Mouse (Mus musculus): Measurements from ENCODE around the gene Rnf25. TPM values are rescaled to one million over a fixed set of nuclear protein-coding genes. Genes with fewer than 3 reads are reported as not detected.

Gene Rnf25
- polyA plus RNA-seq (2012; rRNA removed): 21.9 and 24.0 TPM in 2 replicates
- 2.1 and 2.6 TPM in 2 replicates for polyA plus RNA-seq (2014; fragmentation: Nextera tagmentation; extraction: Ambion mirVana)

GRCm38 (mm10) chr1:74601267-74601962 is at the start of gene Rnf25, which contains the start of gene Stk36:
Gene Rnf25, minus strand, starts transcription at chr1:74601397.
Gene Stk36, plus strand, starts transcription at chr1:74601445.
- Histone ChIP-seq H3K4me1 (replicated peaks; ENCODE audit: control insufficient read depth in 2 of 2, insufficient read depth in 2 of 2, low read length in 1 of 2) (peaks cover 5% of the 10 kb centered on the region in 2 experiments), H3K4me2 (ENCODE audit: low read depth) (peak within 1 kb of the TSS; percentile 81), H3K9me3 (ENCODE audit: control insufficient read depth, low read length) (no peaks in the 10 kb centered on the region), H3K9ac (replicated peaks) (peak within 1 kb of the TSS; percentile 82), H3K27me3 (ENCODE audit: control insufficient read depth, insufficient read depth, low read length) (no peaks in the 10 kb centered on the region), H3K36me3 (replicated peaks; ENCODE audit: control insufficient read depth, insufficient read depth, low read depth) (peaks cover 6% of the 10 kb centered on the region; the same call in 1 of the 2 replicates), H3K27ac (no peak within 1 kb of the TSS), H3K4me3 (ENCODE audit: insufficient read depth in 1 of 2, low read depth in 2 of 2, low read length in 2 of 2) (peak within 1 kb of the TSS; percentile 75 to 85)
- DNase-seq (ENCODE audit: low read depth in 3 of 3, low spot score in 3 of 3): peak; percentile 75 to 82 (median 77)
- TF ChIP-seq EP300 (IDR thresholded peaks at IDR 0.05; ENCODE audit: low read depth): no peak
- TF ChIP-seq CTCF (IDR thresholded peaks at IDR 0.05; ENCODE audit: low read depth): no peak
- WGBS (ENCODE audit: insufficient replicate concordance): 17% methylated on average over 25 of the region's 25 CpGs
- peak; percentile 82 for ATAC-seq (ENCODE audit: insufficient read depth)

- ATAC-seq (ENCODE audit: insufficient read depth) (no peak), DNase-seq (ENCODE audit: low read depth in 3 of 3, low spot score in 3 of 3) (no peak)
- H3K9me3 ChIP-seq (ENCODE audit: control insufficient read depth, low read length): no peaks in the 10 kb centered on the region
- H3K4me1 ChIP-seq (replicated peaks; ENCODE audit: control insufficient read depth in 2 of 2, insufficient read depth in 2 of 2, low read length in 1 of 2): no peaks in the 10 kb centered on the region
- TF ChIP-seq CTCF (IDR thresholded peaks at IDR 0.05; ENCODE audit: low read depth): peak; percentile 43; the same call in 1 of the 2 replicates
- TF ChIP-seq EP300 (IDR thresholded peaks at IDR 0.05; ENCODE audit: low read depth): no peak
- H3K27me3 ChIP-seq (ENCODE audit: control insufficient read depth, insufficient read depth, low read length): no peaks in the 10 kb centered on the region
- no peak overlapping the region for H3K27ac ChIP-seq
- no peak overlapping the region for H3K9ac ChIP-seq (replicated peaks)
- no peak overlapping the region for H3K4me3 ChIP-seq (ENCODE audit: insufficient read depth in 1 of 2, low read depth in 2 of 2, low read length in 2 of 2)
- H3K4me2 ChIP-seq (ENCODE audit: low read depth): no peak overlapping the region
- no peaks in the 10 kb centered on the region for H3K36me3 ChIP-seq (replicated peaks; ENCODE audit: control insufficient read depth, insufficient read depth, low read depth)
These were observed 42.7 kb upstream of the Rnf25 start for GRCm38 (mm10) chr1:74643926-74644325.

- no peak for DNase-seq (ENCODE audit: low read depth in 3 of 3, low spot score in 3 of 3)
- Histone ChIP-seq H3K4me2 (ENCODE audit: low read depth) (no peak overlapping the region), H3K4me3 (ENCODE audit: insufficient read depth in 1 of 2, low read depth in 2 of 2, low read length in 2 of 2) (no peak overlapping the region), H3K9ac (replicated peaks) (no peak overlapping the region), H3K27ac (no peak overlapping the region), H3K4me1 (replicated peaks; ENCODE audit: control insufficient read depth in 2 of 2, insufficient read depth in 2 of 2, low read length in 1 of 2) (no peaks in the 10 kb centered on the region), H3K9me3 (ENCODE audit: control insufficient read depth, low read length) (no peaks in the 10 kb centered on the region), H3K36me3 (replicated peaks; ENCODE audit: control insufficient read depth, insufficient read depth, low read depth) (no peaks in the 10 kb centered on the region), H3K27me3 (ENCODE audit: control insufficient read depth, insufficient read depth, low read length) (no peaks in the 10 kb centered on the region)
- TF ChIP-seq EP300 (IDR thresholded peaks at IDR 0.05; ENCODE audit: low read depth) (no peak), CTCF (IDR thresholded peaks at IDR 0.05; ENCODE audit: low read depth) (no peak)
- no peak for ATAC-seq (ENCODE audit: insufficient read depth)
- WGBS (ENCODE audit: insufficient replicate concordance): 52% methylated on average over 2 of the region's 2 CpGs
These were observed 42.3 kb upstream of the Rnf25 start for GRCm38 (mm10) chr1:74643524-74643923.

- Histone ChIP-seq H3K36me3 (replicated peaks; ENCODE audit: control insufficient read depth, insufficient read depth, low read depth) (no peaks in the 10 kb centered on the region), H3K4me2 (ENCODE audit: low read depth) (no peak overlapping the region), H3K9me3 (ENCODE audit: control insufficient read depth, low read length) (no peaks in the 10 kb centered on the region), H3K27me3 (ENCODE audit: control insufficient read depth, insufficient read depth, low read length) (no peaks in the 10 kb centered on the region), H3K4me3 (ENCODE audit: insufficient read depth in 1 of 2, low read depth in 2 of 2, low read length in 2 of 2) (no peak overlapping the region), H3K9ac (replicated peaks) (no peak overlapping the region), H3K4me1 (replicated peaks; ENCODE audit: control insufficient read depth in 2 of 2, insufficient read depth in 2 of 2, low read length in 1 of 2) (no peaks in the 10 kb centered on the region), H3K27ac (no peak overlapping the region)
- TF ChIP-seq EP300 (IDR thresholded peaks at IDR 0.05; ENCODE audit: low read depth): no peak
- no peak for TF ChIP-seq CTCF (IDR thresholded peaks at IDR 0.05; ENCODE audit: low read depth)
- ATAC-seq (ENCODE audit: insufficient read depth): no peak
- DNase-seq (ENCODE audit: low read depth in 3 of 3, low spot score in 3 of 3): no peak
- WGBS (ENCODE audit: insufficient replicate concordance): 48% methylated on average over 4 of the region's 4 CpGs
These were observed 31.5 kb upstream of the Rnf25 start for GRCm38 (mm10) chr1:74632734-74633133.

DNA sequence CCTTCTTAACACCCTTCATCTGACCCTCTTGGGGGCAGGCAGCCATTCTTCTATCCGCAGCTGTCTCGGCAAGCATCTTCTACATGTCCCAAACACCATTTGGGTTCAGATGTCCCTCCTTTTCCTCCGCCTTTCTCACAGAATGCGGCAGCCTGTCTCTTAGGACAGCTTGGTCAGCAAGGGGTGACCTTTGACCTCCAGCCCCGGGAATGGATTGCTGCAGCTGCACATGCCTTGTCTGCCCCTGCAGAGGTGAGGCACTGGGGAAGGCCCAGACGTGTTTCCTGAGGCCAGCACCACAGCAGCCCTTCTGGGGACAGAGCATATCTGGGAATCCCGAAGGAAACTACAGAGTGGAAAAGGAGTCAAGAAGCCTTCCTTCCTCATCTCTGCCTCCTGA is 26.8 kb upstream of the Rnf25 start:
- WGBS (ENCODE audit: insufficient replicate concordance): 50% methylated on average over 7 of the region's 7 CpGs
- Histone ChIP-seq H3K4me2 (ENCODE audit: low read depth) (no peak overlapping the region), H3K9ac (replicated peaks) (no peak overlapping the region), H3K27me3 (ENCODE audit: control insufficient read depth, insufficient read depth, low read length) (no peaks in the 10 kb centered on the region), H3K36me3 (replicated peaks; ENCODE audit: control insufficient read depth, insufficient read depth, low read depth) (no peaks in the 10 kb centered on the region), H3K9me3 (ENCODE audit: control insufficient read depth, low read length) (no peaks in the 10 kb centered on the region), H3K27ac (no peak overlapping the region), H3K4me1 (replicated peaks; ENCODE audit: control insufficient read depth in 2 of 2, insufficient read depth in 2 of 2, low read length in 1 of 2) (no peaks in the 10 kb centered on the region), H3K4me3 (ENCODE audit: insufficient read depth in 1 of 2, low read depth in 2 of 2, low read length in 2 of 2) (no peak overlapping the region)
- DNase-seq (ENCODE audit: low read depth in 3 of 3, low spot score in 3 of 3) (no peak), ATAC-seq (ENCODE audit: insufficient read depth) (no peak)
- TF ChIP-seq CTCF (IDR thresholded peaks at IDR 0.05; ENCODE audit: low read depth) (no peak), EP300 (IDR thresholded peaks at IDR 0.05; ENCODE audit: low read depth) (no peak)
